Mouse (Mus musculus): Measurements from ENCODE around the gene Ptprt. TPM values are rescaled to one million over a fixed set of nuclear protein-coding genes. Genes with fewer than 3 reads are reported as not detected.

Ptprt gene
- polyA plus RNA-seq, 1 experiment from 2014 or later = 0.48 TPM

- H3K36me3 ChIP-seq (replicated peaks) = no peaks in the 10 kb centered on the region
- H3K4me3 ChIP-seq (replicated peaks) = no peak overlapping the region
- H3K27ac ChIP-seq (replicated peaks) = no peak overlapping the region
- no peak for ATAC-seq (ENCODE audit: insufficient read depth)
- no peaks in the 10 kb centered on the region for H3K4me1 ChIP-seq (replicated peaks)
- H3K9me3 ChIP-seq (replicated peaks) = no peaks in the 10 kb centered on the region
- H3K27me3 ChIP-seq = no peaks in the 10 kb centered on the region
- WGBS (ENCODE audit: insufficient replicate concordance) = 13% methylated on average over 5 of the region's 5 CpGs
- no peak overlapping the region for H3K4me2 ChIP-seq
- H3K9ac ChIP-seq = no peak overlapping the region
These were observed 999.0 kb downstream of the Ptprt start for GRCm38 (mm10) chr2:161661912-161662311.

DNA sequence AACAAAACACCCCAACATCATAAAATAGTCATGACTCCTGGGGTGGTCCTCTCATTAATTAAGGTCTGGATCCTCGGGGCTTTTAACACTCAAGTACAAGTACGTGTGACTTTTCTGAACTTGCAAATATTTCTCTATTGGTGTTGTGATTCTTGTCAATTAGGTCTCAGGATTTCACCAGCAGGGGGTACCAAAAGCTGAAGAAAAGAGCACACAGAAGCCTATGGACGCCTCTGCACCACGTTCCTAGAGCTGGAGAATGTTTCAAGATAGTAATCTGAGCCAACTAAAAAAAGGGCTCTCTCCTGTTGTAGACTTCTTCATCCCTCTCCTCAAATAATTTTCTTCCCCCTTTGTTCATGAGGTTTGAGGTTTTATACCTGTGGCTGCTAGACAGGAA lies 1000.1 kb downstream of the Ptprt start:
- no peak overlapping the region for H3K9ac ChIP-seq
- no peaks in the 10 kb centered on the region for H3K27me3 ChIP-seq
- H3K9me3 ChIP-seq (replicated peaks) = no peaks in the 10 kb centered on the region
- no peak for ATAC-seq (ENCODE audit: insufficient read depth)
- H3K36me3 ChIP-seq (replicated peaks) = no peaks in the 10 kb centered on the region
- H3K4me3 ChIP-seq (replicated peaks) = no peak overlapping the region
- no peak overlapping the region for H3K4me2 ChIP-seq
- WGBS (ENCODE audit: insufficient replicate concordance) = 16% methylated on average over 4 of the region's 4 CpGs
- no peaks in the 10 kb centered on the region for H3K4me1 ChIP-seq (replicated peaks)
- H3K27ac ChIP-seq (replicated peaks) = no peak overlapping the region

DNA sequence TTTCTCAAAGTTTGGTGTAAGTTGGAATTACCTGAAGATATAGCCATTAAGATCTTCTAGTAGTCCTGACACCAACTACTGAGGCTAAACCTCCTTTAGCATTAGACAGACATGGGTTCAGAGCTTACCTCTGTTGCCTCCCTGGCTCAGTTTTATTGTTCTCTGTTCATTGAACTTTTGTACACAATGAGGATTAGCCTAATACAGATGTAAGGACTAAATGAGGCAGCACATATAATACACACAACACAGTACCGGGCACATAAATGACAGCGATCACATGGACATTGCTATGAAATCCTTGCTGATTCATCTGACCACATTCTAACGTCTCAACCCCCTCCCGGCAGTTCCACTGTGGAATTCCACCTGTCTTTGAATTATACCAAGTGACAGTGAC lies 1003.9 kb downstream of the Ptprt start:
- H3K4me2 ChIP-seq = no peak overlapping the region
- WGBS (ENCODE audit: insufficient replicate concordance) = 74% methylated on average over 4 of the region's 4 CpGs
- no peak overlapping the region for H3K27ac ChIP-seq (replicated peaks)
- no peak overlapping the region for H3K4me3 ChIP-seq (replicated peaks)
- no peaks in the 10 kb centered on the region for H3K36me3 ChIP-seq (replicated peaks)
- H3K4me1 ChIP-seq (replicated peaks) = no peaks in the 10 kb centered on the region
- no peaks in the 10 kb centered on the region for H3K9me3 ChIP-seq (replicated peaks)
- H3K9ac ChIP-seq = no peak overlapping the region
- H3K27me3 ChIP-seq = no peaks in the 10 kb centered on the region
- ATAC-seq (ENCODE audit: insufficient read depth) = no peak

GRCm38 (mm10) chr2:161656632-161657031 lies 1004.3 kb downstream of the Ptprt start:
- H3K9me3 ChIP-seq (replicated peaks) = no peaks in the 10 kb centered on the region
- no peak overlapping the region for H3K4me3 ChIP-seq (replicated peaks)
- H3K27me3 ChIP-seq = no peaks in the 10 kb centered on the region
- WGBS (ENCODE audit: insufficient replicate concordance) = 59% methylated on average over 3 of the region's 3 CpGs
- no peaks in the 10 kb centered on the region for H3K36me3 ChIP-seq (replicated peaks)
- H3K4me2 ChIP-seq = no peak overlapping the region
- no peak overlapping the region for H3K9ac ChIP-seq
- no peaks in the 10 kb centered on the region for H3K4me1 ChIP-seq (replicated peaks)
- no peak overlapping the region for H3K27ac ChIP-seq (replicated peaks)
- ATAC-seq (ENCODE audit: insufficient read depth) = no peak

DNA sequence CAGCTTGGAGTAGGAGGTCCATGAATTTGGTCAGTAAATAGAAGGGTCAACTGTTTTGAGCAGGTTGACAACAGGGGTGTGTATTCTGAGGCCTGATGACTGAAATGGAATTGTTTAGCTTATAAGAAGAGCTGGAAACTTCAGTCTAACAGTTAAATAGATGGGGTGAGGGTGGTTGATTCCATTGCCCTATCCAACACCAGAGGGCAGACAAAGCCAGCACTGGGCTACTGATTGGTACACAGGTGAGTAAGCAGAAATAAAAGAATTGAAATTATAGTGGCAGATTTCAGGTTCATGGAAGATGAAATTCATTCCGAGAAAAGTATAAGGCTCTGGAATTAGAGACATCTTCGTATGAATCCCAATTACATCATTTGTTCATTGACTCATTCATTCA lies 1020.1 kb downstream of the Ptprt start:
- Histone ChIP-seq H3K4me1 (replicated peaks) (no peaks in the 10 kb centered on the region), H3K27ac (replicated peaks) (no peak overlapping the region), H3K4me3 (replicated peaks) (no peak overlapping the region), H3K4me2 (no peak overlapping the region), H3K27me3 (no peaks in the 10 kb centered on the region), H3K36me3 (replicated peaks) (no peaks in the 10 kb centered on the region), H3K9ac (no peak overlapping the region), H3K9me3 (replicated peaks) (no peaks in the 10 kb centered on the region)
- WGBS (ENCODE audit: insufficient replicate concordance) = 70% methylated on average over 2 of the region's 2 CpGs
- no peak for ATAC-seq (ENCODE audit: insufficient read depth)

DNA sequence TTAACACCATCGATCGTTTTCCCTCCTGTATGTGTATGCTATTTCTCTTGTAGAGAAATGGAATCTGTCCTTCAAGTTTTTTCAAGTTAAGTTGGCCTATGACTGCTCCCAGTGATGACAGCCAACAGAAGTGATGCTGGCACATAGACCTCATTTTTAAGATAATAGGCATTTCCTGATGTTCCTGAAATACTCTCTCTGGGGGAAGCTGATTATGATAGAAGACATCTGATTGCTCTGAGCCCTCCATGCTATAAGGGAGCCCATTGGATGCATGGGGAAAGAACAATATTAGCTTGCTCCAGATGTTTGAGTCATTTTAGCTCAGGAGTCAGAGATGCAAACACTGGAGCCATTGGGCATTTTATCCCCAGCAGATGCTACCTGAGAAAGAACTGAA lies 1026.9 kb downstream of the Ptprt start:
- Histone ChIP-seq H3K4me2 (no peak overlapping the region), H3K9ac (no peak overlapping the region), H3K36me3 (replicated peaks) (no peaks in the 10 kb centered on the region), H3K9me3 (replicated peaks) (no peaks in the 10 kb centered on the region), H3K27me3 (no peaks in the 10 kb centered on the region), H3K4me3 (replicated peaks) (no peak overlapping the region), H3K4me1 (replicated peaks) (no peaks in the 10 kb centered on the region), H3K27ac (replicated peaks) (no peak overlapping the region)
- ATAC-seq (ENCODE audit: insufficient read depth) = no peak
- WGBS (ENCODE audit: insufficient replicate concordance) = 55% methylated on average over 2 of the region's 2 CpGs

GRCm38 (mm10) chr2:161625896-161626295 lies 1035.1 kb downstream of the Ptprt start:
- no peak overlapping the region for H3K4me2 ChIP-seq
- no peaks in the 10 kb centered on the region for H3K27me3 ChIP-seq
- H3K27ac ChIP-seq (replicated peaks) = no peak overlapping the region
- H3K9ac ChIP-seq = no peak overlapping the region
- no peaks in the 10 kb centered on the region for H3K9me3 ChIP-seq (replicated peaks)
- no peaks in the 10 kb centered on the region for H3K36me3 ChIP-seq (replicated peaks)
- no peak for ATAC-seq (ENCODE audit: insufficient read depth)
- H3K4me1 ChIP-seq (replicated peaks) = no peaks in the 10 kb centered on the region
- WGBS (ENCODE audit: insufficient replicate concordance) = 25% methylated on average over 1 of the region's 1 CpGs
- H3K4me3 ChIP-seq (replicated peaks) = no peak overlapping the region

GRCm38 (mm10) chr2:161608401-161608800 lies 1052.5 kb downstream of the Ptprt start:
- no peaks in the 10 kb centered on the region for H3K27me3 ChIP-seq
- 67% methylated on average over 4 of the region's 4 CpGs for WGBS (ENCODE audit: insufficient replicate concordance)
- no peak for ATAC-seq (ENCODE audit: insufficient read depth)

GRCm38 (mm10) chr2:161607372-161607771 lies 1053.6 kb downstream of the Ptprt start:
- no peak overlapping the region for H3K4me3 ChIP-seq (replicated peaks)
- WGBS (ENCODE audit: insufficient replicate concordance) = 63% methylated on average over 4 of the region's 4 CpGs
- H3K27me3 ChIP-seq = no peaks in the 10 kb centered on the region
- ATAC-seq (ENCODE audit: insufficient read depth) = no peak
- no peaks in the 10 kb centered on the region for H3K4me1 ChIP-seq (replicated peaks)
- no peak overlapping the region for H3K9ac ChIP-seq
- no peak overlapping the region for H3K27ac ChIP-seq (replicated peaks)
- H3K4me2 ChIP-seq = no peak overlapping the region
- no peaks in the 10 kb centered on the region for H3K9me3 ChIP-seq (replicated peaks)
- no peaks in the 10 kb centered on the region for H3K36me3 ChIP-seq (replicated peaks)

More at GRCm38 (mm10) chr2:161608401-161608800, 1052.5 kb downstream of the Ptprt start:
- no peaks in the 10 kb centered on the region for H3K36me3 ChIP-seq (replicated peaks)
- no peak overlapping the region for H3K27ac ChIP-seq (replicated peaks)
- H3K4me2 ChIP-seq = no peak overlapping the region
- no peaks in the 10 kb centered on the region for H3K9me3 ChIP-seq (replicated peaks)
- H3K9ac ChIP-seq = no peak overlapping the region
- no peak overlapping the region for H3K4me3 ChIP-seq (replicated peaks)
- no peaks in the 10 kb centered on the region for H3K4me1 ChIP-seq (replicated peaks)

DNA sequence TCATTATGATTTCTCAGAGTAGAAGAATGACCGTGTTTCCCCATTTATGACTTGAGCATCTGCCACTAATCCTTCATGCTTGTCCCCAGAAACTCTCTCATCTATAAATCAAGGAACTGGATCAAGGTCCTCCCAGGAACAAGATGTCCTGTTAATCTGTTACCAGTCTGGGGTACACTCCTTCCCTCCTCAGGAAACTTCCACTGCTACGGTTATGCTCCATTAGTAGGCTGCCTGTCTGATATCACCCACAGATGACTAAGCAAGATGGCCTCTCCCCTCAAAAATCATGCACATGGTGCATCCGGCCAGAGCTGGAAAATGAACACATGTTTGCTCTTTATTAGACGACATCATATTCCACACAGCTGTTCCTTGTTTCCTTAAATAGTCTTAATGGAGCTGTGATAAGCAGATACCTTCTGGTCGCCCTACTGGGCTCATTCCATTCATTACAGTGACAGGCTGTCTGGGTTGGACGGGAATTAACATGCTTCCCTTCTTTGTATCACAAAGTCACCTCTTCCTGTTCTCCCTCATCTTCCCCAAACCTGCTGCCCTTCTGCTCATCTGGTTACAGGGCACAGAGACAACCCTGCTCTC lies 1060.6 kb downstream of the Ptprt start:
- no peak for ATAC-seq (ENCODE audit: insufficient read depth)
- H3K9ac ChIP-seq = no peak overlapping the region
- no peaks in the 10 kb centered on the region for H3K9me3 ChIP-seq (replicated peaks)
- H3K27ac ChIP-seq (replicated peaks) = no peak overlapping the region
- no peaks in the 10 kb centered on the region for H3K36me3 ChIP-seq (replicated peaks)
- H3K4me3 ChIP-seq (replicated peaks) = no peak overlapping the region
- 44% methylated on average over 6 of the region's 6 CpGs for WGBS (ENCODE audit: insufficient replicate concordance)
- H3K4me1 ChIP-seq (replicated peaks) = no peaks in the 10 kb centered on the region
- H3K27me3 ChIP-seq = no peaks in the 10 kb centered on the region
- H3K4me2 ChIP-seq = no peak overlapping the region

DNA sequence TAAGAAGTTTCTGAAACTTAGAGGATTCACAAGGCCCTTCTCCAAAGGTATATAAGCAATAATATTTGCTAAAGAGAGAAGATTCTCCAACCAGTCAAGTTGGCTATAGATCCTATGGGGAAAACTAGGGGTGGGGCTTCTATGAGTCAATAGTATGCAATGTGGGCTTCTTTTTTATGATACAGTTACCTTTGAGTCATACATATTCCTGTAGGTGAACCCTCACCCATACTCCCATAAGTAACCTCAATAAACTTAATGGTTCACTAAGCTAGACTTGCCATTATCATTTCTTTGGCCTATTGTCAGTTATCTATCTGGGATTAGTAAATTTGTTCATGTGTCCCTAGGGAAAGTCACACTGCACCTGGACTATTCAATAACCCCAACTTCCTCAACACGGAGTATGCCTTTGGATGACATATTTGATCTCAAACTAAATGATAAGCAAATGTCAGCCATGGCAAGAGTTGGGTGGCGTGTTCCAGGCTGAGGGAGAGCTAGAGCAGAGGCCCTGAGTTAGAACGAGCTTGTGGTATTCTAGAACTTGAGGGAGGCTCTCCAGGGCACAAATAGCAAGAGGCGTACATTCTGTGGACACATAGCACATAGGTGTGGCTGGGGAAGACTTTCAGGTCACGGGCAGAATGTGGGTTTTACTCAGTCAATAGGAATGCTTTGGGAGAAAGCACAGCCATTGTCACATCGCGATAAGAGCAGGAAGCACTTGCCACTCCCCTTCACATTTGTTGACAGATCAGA lies 1067.4 kb downstream of the Ptprt start:
- H3K9ac ChIP-seq = no peak overlapping the region
- ATAC-seq (ENCODE audit: insufficient read depth) = no peak
- no peaks in the 10 kb centered on the region for H3K27me3 ChIP-seq
- no peaks in the 10 kb centered on the region for H3K36me3 ChIP-seq (replicated peaks)
- no peak overlapping the region for H3K4me3 ChIP-seq (replicated peaks)
- H3K4me1 ChIP-seq (replicated peaks) = no peaks in the 10 kb centered on the region
- no peaks in the 10 kb centered on the region for H3K9me3 ChIP-seq (replicated peaks)
- H3K27ac ChIP-seq (replicated peaks) = no peak overlapping the region
- no peak overlapping the region for H3K4me2 ChIP-seq
- 55% methylated on average over 7 of the region's 7 CpGs for WGBS (ENCODE audit: insufficient replicate concordance)

DNA sequence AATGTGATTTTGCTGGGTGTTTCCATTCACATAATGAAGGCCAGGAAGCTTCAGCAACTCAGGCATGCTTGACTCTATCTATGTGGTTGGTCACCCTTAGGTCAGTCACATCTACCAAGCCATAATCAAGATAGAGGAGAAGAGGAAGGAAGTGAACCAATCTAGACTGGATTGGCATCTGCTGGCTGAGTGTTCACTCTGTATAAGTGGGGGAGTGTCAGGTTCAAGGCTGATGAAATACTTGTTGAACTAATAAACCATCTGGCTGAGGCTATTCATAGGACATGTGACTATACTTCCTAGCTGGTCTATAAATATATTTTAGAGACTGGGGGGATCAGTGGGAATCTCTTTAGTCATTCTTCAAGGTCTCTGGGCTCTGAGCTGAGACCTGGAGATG lies 1086.5 kb downstream of the Ptprt start:
- Histone ChIP-seq H3K9ac (no peak overlapping the region), H3K4me2 (no peak overlapping the region), H3K36me3 (replicated peaks) (no peaks in the 10 kb centered on the region), H3K4me1 (replicated peaks) (no peaks in the 10 kb centered on the region), H3K27ac (replicated peaks) (no peak overlapping the region), H3K27me3 (no peaks in the 10 kb centered on the region), H3K9me3 (replicated peaks) (no peaks in the 10 kb centered on the region), H3K4me3 (replicated peaks) (no peak overlapping the region)
- ATAC-seq (ENCODE audit: insufficient read depth) = no peak

All from liver, embryonic 15.5 days (tissue).